Mouse (Mus musculus): ENCODE results near the gene Ip6k2.

The Ip6k2 gene

DNA sequence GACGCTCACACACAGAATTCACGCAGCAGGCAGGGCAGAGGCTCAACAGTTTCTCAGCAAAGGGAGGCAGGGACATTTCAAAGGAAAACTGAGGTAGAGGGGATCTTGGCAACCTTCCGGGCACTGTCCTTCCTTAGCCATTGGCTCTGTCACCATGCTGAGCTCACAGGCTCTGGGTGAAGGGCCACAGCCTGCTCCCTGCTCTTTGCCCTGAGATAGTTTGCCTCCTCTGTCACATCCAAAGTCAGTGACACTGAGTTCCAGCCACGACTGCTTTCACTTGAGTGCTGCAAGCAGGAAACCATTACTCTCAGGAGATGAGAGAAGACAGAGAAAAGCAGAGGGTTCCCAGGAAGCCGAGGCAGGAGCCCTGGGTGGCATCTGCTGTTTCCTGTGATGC, 36.5 kb downstream of the Ip6k2 start:
- DNase-seq (ENCODE audit: low spot score in 2 of 2) = no peak

DNA sequence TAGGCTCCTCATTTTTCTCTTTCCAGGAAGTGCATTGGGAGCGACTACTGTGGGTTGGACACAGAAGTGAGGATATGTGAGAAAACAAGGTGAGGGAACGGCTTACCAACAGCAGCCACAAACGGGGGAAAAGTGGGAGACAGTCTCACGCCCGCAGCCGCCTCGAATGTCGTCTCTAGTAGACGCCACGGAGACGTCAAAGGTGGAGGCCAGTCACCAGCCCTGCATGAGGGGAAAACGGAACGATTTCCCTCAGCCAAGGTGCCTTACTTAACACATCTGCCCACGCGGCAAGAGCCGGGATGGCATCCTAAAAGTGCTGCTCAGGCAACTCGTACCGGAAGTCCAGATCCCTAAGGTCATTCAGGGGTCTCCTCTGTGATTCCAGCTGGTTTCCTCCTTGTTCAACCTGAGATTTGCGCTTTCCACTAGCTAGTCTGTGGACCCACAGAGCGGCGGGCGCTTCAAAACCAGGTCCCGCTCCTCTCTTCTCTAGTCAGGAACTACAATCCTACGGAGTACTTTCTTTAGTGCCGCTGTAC, 40.6 kb downstream of the Ip6k2 start:
- no peak for DNase-seq (ENCODE audit: low spot score in 2 of 2)

DNA sequence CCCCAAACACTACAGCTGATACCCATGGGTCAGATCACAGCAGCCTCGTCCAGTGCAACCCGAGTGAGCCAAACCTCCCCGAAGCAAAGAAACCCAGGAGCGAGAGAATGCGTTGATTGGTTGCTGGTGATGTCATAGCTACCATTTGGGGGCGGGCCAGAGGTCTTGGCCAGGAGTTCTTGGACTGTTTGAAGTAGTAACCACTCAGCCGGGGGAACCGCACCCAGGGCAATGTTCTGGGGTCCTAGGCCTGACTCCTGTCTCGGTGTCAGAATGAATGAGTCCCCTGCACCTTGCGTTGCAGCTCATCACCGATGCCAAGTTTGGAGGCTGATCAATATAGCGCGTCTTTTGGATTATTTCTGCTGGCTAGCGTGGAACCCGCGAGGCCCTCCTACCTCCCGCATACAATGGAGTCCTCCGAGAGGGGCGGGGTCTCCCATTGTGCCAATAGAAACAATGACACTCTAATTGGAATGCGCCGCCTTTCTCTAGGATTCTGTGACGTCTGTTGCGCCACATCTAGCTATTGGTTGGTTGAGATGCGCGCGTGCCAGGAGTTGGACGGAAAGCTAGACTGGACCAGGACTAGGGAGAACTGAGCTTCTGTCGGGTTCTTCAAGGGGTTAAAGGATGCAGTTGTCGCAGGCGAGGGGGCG, 41.3 kb downstream of the Ip6k2 start:
- peak; percentile 87 to 92 for DNase-seq (ENCODE audit: low spot score in 2 of 2)

DNA sequence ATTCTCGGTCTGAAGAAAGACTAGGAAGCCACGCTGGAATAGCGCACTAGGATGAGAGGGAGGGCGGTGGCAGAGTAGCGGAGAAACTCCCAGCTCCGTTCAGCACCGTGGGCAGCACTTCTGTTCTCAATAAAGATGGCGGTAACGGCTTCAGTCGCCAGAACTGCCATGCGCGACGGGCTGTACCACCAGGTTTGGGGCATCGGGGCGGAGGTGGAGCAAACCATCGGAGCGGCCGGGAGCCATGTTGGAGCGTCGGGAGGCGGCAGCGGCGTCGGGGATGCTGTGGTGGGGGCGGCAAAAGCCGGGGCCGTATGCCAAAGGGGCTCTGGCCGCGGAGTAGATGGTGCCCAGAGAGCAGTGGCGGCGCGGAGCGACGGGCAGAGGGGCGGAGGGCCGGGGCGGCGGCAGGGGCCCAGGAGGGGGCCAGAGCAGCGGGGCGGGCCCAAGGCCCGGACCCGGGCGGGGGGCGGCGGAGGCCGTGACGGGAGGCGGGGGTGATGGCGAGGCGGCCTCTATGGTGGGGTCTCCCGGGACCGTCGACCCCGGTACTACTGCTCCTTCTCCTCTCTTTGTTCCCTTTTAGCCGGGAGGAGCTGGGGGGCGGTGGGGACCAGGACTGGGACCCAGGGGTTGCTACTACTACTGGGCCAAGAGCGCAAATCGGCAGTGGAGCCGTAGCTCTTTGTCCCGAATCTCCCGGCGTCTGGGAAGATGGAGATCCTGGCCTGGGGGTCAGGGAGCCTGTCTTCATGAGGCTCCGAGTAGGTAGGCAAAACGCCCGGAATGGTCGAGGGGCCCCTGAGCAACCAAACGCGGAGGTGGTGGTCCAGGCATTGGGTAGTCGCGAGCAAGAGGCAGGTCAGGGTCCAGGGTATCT, 42.5 kb downstream of the Ip6k2 start, which contains the start of gene Celsr3:
Gene Celsr3 (plus strand): TSS at position 501 of the 880 bp plus-strand sequence.
- DNase-seq (ENCODE audit: low spot score in 2 of 2) = peak; percentile 85 to 88

DNA sequence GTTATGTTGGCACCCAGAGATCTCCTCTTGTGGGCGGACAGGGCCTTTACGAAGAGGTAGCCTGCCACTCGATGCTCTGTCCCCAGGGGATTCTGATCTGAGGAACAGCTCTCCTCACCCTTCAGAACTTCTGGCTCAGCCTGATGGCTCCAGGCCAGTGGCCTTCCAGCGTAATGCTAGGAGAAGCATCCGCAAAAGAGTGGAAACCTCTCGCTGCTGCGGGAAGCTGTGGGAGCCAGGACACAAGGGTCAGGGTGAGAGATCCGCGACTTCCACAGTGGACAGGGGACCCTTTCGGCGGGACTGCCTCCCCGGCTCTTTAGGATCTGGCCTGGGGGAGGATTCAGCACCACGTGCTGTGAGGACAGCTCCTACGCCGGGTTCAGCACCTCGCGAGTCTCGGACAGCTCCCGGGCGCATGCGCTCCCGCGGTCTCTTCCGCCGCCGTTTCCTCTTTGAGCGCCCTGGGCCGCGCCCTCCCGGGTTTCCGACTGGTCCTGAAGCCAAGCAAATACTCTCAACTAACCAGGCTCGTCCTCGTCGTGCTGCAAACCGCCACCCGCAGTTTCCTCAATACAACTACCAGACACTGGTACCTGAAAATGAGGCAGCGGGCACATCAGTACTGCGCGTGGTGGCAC, 43.2 kb downstream of the Ip6k2 start:
- peak in 1 of 2 experiments; percentile 65 for DNase-seq (ENCODE audit: low spot score in 2 of 2)

DNA sequence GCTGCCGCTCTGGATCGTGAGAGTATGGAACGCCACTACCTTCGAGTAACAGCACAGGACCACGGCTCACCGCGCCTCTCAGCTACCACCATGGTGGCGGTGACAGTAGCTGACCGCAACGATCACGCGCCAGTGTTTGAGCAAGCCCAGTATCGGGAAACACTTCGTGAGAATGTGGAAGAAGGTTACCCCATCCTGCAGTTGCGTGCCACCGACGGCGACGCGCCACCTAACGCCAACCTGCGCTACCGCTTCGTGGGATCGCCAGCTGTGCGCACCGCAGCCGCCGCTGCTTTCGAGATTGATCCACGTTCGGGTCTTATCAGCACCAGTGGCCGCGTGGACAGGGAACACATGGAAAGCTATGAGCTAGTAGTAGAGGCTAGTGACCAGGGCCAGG, 43.9 kb downstream of the Ip6k2 start:
- no peak for DNase-seq (ENCODE audit: low spot score in 2 of 2)

DNA sequence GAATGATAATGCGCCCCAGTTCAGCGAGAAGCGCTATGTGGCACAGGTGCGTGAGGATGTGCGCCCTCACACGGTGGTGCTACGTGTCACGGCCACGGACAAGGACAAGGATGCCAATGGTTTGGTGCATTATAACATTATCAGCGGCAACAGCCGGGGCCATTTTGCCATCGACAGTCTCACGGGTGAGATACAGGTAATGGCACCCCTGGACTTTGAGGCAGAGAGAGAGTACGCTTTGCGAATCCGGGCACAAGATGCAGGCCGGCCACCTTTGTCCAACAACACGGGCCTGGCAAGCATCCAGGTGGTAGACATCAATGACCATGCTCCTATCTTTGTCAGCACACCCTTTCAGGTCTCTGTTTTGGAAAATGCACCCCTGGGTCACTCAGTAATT, 44.3 kb downstream of the Ip6k2 start:
- DNase-seq (ENCODE audit: low spot score in 2 of 2) = no peak

DNA sequence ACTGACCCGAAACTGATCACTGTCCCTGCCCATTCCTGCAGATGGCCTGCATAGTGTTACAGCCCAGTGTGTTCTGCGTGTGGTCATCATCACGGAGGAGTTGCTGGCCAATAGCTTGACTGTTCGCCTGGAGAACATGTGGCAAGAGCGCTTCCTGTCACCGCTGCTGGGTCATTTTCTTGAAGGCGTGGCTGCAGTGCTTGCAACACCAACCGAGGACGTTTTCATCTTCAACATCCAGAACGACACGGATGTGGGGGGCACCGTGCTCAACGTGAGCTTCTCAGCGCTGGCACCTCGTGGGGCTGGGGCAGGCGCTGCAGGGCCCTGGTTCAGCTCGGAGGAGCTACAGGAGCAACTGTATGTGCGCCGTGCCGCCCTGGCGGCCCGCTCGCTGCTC, 48.0 kb downstream of the Ip6k2 start:
- no peak for DNase-seq (ENCODE audit: low spot score in 2 of 2)

DNA sequence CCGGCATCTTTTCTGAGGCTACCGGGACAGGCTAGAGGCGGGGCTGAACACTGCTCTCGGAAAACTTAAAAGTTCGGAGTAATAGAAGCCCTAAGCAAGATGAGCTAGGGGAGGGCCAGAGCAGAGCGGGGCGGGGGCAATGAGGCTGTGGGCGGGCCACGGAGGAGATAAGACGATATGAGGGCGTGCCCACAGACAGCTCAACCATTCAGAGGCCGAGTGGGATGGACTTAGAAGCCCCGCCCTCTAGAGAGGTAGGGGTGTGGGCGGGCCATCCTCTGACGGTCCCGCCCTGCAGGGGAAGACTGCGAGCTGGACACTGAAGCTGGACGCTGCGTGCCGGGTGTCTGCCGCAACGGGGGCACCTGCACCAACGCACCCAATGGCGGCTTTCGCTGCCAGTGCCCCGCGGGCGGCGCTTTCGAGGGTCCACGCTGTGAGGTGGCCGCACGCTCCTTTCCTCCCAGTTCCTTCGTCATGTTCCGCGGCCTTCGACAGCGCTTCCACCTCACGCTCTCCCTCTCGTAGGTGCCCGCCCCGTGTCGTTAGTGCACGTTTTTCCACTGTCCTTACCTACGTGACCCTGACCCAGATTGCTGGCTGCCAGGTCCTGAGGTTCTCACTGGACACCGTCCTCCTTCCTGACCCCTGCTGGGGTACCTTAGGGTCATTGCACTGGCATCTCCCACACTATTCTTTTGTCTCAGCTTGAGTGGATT, 49.0 kb downstream of the Ip6k2 start:
- DNase-seq (ENCODE audit: low spot score in 2 of 2) = peak; percentile 77 to 82

DNA sequence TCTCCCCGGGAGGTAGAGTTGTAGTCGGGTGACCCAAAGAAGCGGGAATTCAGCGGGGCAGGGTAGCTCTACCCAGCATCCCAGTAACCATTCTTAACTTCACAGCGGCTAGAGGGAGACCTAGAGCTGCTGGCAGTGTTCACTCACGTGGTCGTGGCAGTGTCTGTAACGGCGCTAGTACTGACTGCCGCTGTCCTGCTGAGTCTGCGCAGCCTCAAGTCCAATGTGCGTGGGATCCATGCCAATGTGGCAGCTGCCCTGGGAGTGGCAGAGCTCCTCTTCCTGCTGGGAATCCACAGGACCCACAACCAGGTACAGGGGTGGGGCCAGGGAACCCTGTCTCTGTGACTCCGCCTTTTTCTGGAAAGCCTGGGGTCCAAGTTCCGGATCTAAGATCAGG, 59.4 kb downstream of the Ip6k2 start:
- DNase-seq (ENCODE audit: low spot score in 2 of 2) = peak; percentile 40 to 54

DNA sequence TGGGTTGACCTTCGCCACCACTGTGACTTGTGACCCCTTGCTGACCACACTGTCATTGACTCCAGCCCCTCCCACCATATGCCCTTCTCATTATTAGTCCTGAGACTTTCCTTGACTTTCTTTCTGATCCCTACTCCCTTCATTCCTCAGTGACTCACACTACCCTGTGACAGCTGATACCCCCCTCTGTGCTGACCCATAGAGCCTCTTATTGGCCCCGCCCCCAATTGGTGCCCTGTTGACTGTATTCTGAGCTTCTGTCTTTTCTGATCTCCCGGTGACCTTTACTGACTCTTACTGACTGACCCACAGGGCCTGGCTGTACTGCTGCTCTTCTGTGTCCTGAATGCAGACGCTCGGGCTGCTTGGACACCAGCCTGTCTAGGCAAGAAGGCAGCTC, 61.8 kb downstream of the Ip6k2 start:
- DNase-seq (ENCODE audit: low spot score in 2 of 2) = no peak

DNA sequence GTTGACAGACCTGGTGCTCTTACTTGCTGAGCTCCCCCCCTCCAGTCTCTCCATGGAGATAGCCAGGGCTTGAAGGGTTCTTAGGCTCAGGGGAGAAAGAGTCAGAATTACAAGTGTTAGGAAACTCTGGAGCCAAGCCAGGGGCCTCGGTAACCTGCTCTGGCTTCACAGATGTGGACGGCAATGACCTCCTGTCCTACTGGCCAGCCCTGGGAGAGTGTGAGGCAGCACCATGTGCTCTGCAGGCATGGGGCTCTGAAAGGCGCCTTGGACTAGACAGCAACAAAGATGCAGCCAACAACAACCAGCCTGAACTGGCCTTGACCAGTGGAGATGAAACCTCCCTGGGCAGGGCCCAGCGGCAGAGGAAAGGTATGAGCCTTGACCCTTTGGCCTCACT, 63.8 kb downstream of the Ip6k2 start:
- no peak for DNase-seq (ENCODE audit: low spot score in 2 of 2)

DNA sequence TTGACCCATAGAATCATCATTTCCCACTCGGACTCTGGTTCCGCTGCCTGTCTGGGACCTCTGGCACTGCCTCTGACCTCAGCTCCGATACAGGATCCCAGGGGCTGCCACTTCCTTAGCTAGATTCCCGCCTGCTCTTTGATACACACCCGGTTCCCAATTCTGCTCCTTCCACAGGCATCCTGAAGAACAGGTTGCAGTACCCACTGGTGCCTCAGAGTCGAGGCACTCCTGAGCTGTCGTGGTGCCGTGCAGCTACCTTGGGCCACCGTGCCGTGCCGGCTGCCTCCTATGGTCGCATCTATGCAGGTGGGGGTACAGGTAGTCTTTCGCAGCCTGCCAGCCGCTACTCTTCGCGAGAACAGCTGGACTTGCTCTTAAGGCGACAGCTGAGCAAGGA, 64.8 kb downstream of the Ip6k2 start:
- no peak for DNase-seq (ENCODE audit: low spot score in 2 of 2)

DNA sequence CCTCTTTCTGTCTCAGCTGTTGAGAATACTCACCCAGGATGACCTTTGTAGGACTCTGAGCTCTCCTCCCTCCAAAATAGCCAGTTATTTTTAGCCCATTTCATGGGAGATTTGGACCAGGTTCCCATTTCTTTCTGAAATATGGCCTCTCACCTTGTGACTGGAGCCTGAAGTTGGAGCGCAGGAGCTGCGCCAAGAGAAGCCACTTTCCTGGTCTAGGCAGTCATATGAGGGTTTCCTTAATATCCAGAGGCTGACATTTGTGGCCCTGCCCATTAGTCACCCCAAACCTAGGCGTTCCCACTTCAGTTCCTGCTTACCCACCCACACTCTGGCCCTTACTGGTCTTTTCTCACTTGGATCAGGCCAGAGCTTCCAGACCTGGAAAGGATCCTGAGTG, 69.4 kb downstream of the Ip6k2 start, which contains the start of gene Slc26a6:
Gene Slc26a6 (plus strand): TSS at position 308 of the 400 bp plus-strand sequence.
- no peak for DNase-seq (ENCODE audit: low spot score in 2 of 2)

DNA sequence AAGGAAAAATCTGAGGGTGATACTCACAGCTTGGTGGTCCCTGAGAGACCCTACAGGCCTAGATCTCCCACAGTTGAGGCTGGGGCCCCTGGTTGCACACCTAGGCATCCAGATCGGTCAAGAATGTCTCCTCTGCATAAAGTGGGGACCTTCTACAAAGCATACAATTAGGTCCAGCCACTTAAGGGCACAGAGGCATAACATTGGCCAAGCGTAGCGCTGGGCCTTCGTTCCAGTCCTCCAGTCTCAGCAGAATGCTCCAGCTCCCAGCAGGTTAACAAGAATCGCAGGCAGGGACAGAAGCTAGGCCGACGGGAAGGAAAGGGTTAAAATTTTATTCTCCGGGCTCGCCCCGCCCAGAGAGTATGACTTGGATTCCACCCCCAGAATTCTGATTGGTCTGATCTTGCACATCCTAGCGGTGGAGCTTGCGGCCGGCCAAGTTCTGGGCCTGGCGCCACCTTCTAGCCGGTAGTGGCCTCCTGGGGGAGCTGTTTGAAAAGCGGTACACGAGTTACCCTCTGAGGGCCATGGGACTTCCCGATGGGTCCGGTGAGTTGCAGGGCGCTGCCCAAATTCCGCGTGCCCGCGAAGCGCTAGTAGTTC, 70.1 kb downstream of the Ip6k2 start:
- DNase-seq (ENCODE audit: low spot score in 2 of 2) = peak; percentile 90 to 91

DNA sequence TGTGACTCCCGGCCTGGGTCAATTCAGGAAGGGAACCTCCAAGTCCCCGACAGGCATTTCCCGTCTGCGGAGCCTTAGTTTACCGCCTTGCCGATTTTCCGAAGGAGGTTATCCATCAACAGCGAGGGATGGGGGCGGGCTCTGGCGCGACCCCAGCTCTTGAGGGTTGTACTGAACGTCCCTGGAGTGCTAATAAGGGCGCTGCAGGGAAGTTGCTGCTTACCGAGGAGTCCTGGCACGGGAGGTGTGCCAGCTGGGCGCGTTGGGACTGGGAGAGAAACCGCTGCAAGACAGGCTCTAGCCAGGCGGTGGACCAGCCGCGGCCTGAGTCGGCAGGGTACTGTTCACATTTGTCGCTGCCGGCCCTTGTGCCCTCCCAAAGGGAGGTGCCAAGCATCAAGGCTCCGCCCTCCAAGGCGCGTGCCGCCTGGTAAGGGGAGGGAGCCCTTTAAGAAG, 70.7 kb downstream of the Ip6k2 start:
- DNase-seq (ENCODE audit: low spot score in 2 of 2) = peak; percentile 86 to 88

DNA sequence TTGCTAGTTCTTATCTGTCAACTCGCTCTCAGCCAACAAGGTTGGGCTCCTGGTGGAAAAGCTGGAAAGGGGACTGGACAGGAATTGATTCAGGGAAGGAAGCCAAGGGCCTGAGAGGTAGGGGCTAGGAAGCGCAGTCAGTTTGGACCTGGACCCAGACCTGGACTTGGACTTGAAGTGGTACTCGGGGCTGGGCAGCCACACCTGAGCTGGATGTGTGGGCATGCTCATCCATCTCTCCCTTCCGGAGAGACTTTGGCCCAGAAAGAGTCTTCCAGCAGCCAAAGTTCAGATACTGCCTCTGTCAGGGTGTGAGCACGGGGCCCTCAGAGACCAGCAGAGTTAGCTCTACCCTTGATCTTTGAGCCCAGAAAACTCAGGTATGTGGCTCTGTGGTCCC, 71.7 kb downstream of the Ip6k2 start:
- DNase-seq (ENCODE audit: low spot score in 2 of 2) = no peak
